Mouse (Mus musculus) frontal cortex, adult 2 months (tissue): ENCODE data around the gene Ern2. TPM values are rescaled to one million over a fixed set of nuclear protein-coding genes. Genes with fewer than 3 reads are reported as not detected.

Source experiments
- DNase-seq, 2 experiments: peaks; one replicate each; pipeline ENCODE4 v3.0.0; 2022; ENCODE audit warnings: low spot score in 1 of 2; ENCODE audit errors: extremely low spot score in 1 of 2
- polyA plus RNA-seq: library from polyadenylated mRNA; depleted of rRNA; stranded (reverse); fragments of >200 nt; gene quantifications from 2 replicates; pipeline ENCODE4 v1.2.3, GENCODE M21; 2012; rRNA removed

The Ern2 gene
- polyA plus RNA-seq, 1 experiment = 0.20 TPM

DNA sequence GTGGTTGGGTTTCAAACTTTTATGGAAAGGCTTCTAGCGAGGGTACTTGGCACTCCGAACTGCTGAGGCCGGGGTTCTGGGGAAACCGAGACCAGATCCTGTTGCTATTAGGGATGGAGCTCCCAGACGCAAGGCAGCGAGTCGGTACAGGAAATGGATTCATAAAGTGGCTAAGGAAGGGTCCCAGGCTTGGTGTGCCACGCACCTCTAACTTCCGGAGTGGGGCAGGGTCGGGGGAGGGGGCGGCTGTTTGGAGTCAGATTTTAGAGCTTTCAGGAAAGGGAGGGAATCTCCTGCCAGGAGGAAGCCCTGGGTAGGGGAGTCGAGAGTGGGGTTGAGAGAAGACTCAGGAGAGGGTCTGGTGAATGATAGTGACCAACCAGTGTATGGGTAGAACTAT is 26.0 kb downstream of the Ern2 start:
- no peak for DNase-seq

DNA sequence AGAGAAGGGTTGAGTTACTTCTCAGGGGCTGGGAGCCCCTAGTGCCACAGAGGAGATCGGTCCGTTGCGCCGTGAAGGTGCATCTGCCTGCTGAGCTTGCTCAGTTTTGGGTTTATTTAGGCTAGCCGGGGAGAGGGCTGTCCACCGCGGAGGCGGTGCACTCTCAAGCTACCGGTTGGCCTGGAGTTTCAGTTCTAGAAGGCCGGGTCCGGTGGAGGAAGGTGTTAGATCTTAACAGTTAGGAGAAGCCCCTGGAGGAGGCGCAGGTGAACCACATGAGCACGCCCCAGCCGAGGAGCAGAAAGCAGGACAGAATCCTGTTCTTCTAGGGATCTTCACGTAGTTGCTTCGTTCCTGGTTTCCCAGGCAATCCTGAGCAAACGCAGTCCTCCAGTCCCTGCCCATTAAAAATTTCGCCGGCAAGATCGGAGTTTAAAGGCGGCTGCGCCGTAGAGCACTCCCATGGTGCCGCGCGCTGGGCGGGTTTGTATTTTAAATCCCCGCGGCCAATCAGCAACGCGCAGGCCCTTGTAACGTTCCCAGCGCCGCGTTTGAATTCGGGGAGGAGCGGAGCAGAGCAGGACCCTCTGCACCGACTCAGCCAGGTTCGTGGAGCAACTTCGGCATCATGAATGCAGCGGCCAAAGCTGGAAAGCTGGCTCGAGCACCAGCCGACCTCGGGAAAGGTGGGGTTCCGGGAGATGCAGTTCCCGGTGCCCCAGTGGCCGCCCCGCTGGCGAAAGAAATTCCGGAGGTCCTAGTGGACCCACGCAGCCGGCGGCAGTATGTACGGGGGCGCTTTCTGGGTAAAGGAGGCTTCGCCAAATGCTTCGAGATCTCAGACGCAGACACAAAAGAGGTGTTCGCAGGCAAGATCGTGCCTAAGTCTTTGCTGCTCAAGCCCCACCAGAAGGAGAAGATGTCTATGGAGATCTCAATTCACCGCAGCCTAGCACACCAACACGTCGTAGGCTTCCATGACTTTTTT is 26.8 kb downstream of the Ern2 start, which contains the start of gene Plk1:
Gene Plk1, plus strand, starts transcription at position 525 of the 988 bp plus-strand sequence.
- peak; percentile 52 to 88 for DNase-seq

DNA sequence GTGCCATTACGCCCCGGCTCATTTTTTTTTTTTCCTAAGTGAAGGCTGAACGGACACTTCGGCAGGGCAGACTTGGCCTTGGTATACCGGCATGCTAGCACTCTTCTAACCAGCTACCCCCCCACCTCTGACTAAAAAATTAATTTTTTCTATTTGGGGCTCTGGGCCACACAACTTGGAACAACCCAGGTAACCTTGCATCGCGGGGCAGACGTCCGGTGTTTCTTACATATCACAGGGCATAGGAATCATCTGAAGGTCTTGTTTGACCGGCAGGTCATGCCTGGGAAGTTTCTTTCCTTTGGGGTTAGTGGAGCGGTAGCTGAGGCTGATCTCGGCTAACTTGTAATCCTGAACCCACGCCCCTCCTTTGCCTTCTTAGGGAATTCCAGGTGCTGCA is 27.5 kb downstream of the Ern2 start:
- DNase-seq = no peak

DNA sequence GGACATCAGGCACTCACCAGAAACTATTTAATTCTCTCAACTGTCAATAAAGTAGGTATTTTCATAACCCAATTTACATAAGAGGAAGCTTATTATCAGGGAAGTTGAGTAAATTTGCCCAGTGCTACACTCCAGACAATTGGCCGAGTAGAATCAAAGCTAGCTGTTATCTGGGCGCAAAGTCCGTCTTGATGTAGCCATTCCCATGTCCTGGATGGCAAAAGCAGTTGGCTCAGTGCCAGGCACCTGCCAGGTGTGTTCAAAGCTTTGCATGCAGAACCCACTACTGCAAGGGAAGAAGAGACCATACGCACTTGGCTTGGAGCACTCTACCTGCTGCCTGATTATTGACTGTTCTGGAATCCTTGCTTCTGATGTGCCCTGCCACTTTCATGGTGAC is 33.5 kb downstream of the Ern2 start:
- DNase-seq = no peak

DNA sequence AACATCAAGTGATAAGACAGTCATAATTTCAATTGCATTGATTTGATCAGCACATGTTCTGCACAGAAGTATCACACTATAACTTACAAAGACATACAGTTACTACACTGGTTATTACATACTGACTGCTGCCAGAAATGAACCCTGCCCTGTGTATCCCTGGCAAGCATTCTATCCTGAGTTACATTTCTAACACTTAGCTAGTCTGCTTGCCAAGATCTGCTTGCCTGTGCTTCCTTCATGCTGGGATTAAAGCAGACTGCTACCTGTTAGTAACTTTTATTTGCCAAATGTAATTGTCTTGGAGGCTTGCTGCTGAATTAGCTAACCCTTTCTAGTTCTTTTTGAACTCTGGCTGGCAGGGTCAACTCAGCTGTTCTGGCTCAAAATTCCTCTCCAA is 45.0 kb downstream of the Ern2 start:
- no peak for DNase-seq

DNA sequence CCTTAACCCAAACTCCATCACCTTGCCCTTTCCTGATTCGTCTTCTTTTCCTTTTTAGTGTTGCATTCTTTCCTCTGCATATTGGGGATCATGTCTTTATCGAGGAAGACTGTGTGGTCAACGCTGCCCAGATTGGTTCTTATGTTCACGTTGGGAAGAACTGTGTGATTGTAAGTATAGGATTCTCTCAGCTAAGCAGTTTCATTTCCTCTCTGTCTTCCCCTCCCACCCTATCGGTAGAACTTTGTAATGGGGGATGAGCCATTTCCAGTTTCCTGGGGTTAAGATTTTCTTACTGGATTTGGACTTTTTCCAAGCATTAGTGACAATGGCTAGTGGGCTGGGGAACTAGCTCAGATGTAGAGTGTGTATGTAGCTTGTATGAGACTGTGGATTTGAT is 47.8 kb downstream of the Ern2 start:
- DNase-seq = no peak

DNA sequence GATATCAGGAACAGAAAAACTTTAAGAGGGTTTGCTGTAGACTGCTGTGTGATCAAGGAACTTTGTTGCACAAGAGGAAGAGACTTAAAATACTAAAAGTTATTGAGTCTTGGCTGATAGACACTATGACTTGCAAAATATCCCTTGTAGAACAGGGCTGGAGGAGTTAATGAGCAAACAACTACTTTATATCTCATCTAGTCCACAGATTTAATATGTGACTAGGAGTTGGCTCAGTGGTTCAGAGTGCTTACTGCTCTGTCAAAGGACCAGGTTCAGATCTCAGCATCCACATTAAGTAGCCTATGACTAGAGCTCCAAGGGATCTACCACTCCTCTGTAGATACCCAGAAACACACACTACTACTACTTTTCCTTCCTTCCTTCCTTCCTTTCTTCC is 48.9 kb downstream of the Ern2 start:
- DNase-seq = no peak

DNA sequence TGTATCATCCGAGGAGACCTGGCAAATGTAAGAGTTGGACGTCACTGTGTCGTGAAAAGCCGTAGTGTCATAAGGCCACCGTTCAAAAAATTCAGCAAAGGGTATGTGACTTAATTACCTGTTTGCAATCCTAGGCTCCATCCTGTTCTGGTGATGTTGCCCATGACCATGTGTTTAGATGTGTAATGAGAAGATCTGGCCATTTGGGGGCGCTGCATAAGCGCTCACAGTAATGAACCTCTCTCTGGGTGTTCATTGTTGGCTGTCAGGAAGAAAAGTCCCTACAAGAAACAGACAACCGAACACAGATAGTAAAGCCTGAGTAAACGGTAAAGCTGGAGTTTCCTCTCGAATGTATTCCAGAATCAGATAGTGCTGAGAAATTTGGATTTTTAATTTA is 50.9 kb downstream of the Ern2 start:
- DNase-seq = no peak

DNA sequence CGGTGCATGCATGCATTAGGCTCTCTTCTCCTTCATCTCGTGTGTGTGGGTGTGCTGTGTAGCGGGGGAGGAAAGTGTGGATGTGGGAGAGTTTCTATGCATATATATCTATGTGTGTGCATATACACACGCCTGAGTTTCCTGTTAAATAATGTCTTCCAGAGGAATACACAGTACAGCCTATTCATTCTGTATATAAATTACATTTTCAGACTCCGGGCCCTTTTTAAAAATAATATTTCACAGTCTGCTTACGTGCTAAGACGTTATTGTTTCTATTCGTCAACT is 52.7 kb downstream of the Ern2 start:
- DNase-seq = no peak

DNA sequence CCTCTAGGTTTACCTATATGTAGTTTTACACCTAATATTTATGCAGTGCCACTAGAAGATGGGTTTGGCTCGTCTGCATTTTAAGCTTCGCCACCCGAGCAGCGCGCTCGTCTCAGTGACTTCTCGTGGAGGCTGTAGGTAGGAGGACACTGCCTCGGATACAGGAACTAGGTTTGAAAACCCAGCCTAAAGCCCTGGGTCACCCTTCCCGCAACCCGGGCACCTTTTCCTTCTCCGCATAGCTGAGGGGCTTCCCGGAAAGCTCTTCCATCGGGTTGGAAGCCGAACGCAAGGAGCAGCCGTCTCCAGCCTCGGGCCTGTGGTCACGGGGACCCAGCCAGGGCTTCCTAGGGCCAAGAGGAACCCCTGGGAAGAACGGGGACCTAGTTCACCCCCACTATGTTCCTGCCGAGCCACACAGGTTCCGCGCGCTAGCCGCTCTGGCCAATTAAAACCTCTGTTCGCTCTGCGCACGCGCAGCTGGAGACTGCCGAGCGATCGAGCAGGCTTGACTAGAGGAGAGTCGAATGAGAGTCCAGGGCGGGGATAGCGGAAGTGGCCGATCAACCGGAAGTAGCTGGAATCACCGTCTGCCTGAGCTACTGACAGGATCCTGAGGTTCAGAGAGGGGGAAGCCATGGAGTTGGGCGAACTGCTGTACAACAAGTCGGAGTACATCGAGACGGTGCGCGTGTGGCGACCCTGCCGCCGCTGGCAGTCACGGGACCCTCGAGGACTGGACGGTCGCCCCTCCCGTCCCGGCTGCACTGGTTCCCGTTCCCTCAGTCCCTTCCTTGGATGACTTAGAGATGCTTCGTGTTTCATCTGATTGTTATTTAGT is 53.3 kb downstream of the Ern2 start, which contains the start of the genes Palb2 and Dctn5:
Gene Palb2, minus strand, starts transcription at position 489 of the 841 bp plus-strand sequence.
Gene Dctn5, plus strand, starts transcription at position 545 of the 841 bp plus-strand sequence.
- peak; percentile 93 to 99 for DNase-seq

DNA sequence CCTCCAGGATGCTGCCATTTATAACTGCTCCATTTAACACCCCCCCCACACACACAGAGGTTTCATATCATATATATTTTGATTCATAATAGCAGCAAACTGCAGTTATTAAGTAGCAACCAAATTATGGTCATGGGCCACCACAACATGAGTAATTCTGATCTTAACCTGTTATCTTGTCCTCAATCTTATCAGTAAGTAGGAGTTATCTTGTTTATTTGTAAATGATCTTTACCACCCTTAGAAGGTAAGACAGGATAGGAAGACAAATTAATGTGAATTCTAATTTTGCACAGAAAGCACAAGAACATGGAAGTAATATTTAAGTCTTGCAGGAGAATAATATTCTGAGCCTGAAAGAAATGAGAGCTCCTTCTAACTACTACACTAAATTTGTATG is 54.2 kb downstream of the Ern2 start:
- DNase-seq = no peak

DNA sequence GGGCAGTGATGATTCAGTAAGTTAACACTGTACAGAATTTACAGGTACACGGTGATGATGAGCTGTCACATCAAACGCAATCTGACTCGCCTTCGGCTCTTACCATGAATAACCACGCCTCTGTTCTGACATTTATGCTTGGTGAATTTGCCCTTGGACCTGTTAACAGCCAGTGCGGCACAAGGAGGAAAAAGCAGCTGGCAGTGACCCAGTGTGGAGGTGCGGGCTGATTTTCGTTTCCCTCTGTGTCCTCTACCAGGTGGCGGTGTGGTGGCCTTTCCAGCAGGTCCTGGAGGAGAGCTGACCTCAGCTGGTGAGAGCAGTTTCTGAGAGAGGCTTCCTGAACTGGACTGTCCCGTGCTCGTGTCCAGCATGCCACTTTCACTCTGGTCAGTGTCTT is 59.1 kb downstream of the Ern2 start:
- DNase-seq = no peak

DNA sequence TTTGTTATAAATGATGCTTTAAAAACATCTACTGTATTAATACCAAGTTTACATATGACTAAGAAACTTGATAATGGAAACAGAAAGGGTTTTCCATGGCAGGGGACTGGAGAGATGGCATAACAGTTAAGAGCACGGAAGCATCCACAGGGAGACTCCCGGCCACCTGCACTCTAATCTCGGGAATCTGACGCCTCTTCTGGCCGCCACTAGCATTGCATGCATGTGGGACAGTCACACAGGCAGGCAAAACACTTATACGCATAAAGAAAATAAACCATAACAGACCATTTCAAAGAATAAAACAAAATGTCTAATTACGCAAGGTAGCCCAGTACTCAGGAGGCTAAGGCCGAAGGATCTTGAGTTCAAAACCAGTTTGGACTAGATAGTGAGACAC is 60.4 kb downstream of the Ern2 start:
- no peak for DNase-seq

DNA sequence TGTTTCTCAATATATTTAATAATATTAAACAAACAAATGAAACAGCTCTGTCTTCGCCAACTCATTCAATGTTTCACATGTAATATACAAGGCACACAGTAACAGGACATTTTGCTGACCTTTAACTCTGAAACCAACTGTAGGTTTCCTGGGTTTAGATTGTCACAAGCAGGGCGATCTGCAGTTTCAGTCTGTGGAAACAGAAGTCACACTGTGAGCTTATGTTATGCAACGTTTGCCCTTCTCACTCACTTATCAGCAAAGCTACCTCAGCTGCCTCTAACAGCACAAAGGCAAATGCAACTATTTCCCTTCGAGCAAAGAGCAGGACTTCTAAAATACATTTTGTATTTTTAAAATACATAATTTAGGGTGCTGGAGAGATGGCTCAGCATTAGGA is 62.5 kb downstream of the Ern2 start:
- DNase-seq = no peak

Other genes starting within 250 kb of the Ern2 start
- gene Cog7, start 204.5 kb downstream of the Ern2 start, polyA plus RNA-seq = 31.3 and 33.4 TPM in 2 replicates
- 29.2 and 34.3 TPM in 2 replicates for gene Gga2, start 165.0 kb downstream of the Ern2 start, polyA plus RNA-seq
- gene Ubfd1, start 119.0 kb downstream of the Ern2 start, polyA plus RNA-seq = 40.0 and 42.5 TPM in 2 replicates
- gene Ears2, start 118.9 kb downstream of the Ern2 start, polyA plus RNA-seq = 5.6 and 6.0 TPM in 2 replicates
- gene Ndufab1, start 84.3 kb downstream of the Ern2 start, polyA plus RNA-seq = 231 and 248 TPM in 2 replicates
- 1.7 and 2.1 TPM in 2 replicates for gene Palb2, start 53.2 kb downstream of the Ern2 start, polyA plus RNA-seq
- gene Dctn5, start 53.2 kb downstream of the Ern2 start, polyA plus RNA-seq = 121 and 123 TPM in 2 replicates
- gene Plk1, start 26.8 kb downstream of the Ern2 start, polyA plus RNA-seq = 3.1 and 3.4 TPM in 2 replicates
- gene Chp2, start 33.3 kb upstream of the Ern2 start, polyA plus RNA-seq = 2.2 and 2.7 TPM in 2 replicates
- gene Prkcb, start 102.5 kb upstream of the Ern2 start, polyA plus RNA-seq = 502 and 539 TPM in 2 replicates